Mouse (Mus musculus) embryonic facial prominence, embryonic 13.5 days (tissue): ENCODE data around the gene Lsmem1. TPM values are rescaled to one million over a fixed set of nuclear protein-coding genes. Genes with fewer than 3 reads are reported as not detected.

Source experiments
- ATAC-seq: fragments of 200-750 bp; cut with Nextera tagmentation; 2 replicates; pipeline ENCODE4 v1.8.0; 2017; ENCODE audit warnings: low read depth; ENCODE audit not compliant: insufficient number of reproducible peaks, insufficient read depth, low FRiP score, low TSS enrichment
- H3K27ac ChIP-seq: fragments of 300-500 bp; sonication (generic); 2 replicates; pipeline ENCODE4 v1.5.1; 2015; ENCODE audit warnings: moderate library complexity, mild to moderate bottlenecking, inconsistent platforms
- H3K27me3 ChIP-seq: fragments of 300-500 bp; sonication (generic); 2 replicates; pipeline ENCODE4 v1.6.1; 2015; ENCODE audit warnings: mild to moderate bottlenecking, inconsistent platforms
- H3K36me3 ChIP-seq: fragments of 300-500 bp; sonication (generic); 2 replicates; pipeline ENCODE4 v1.6.1; 2015; ENCODE audit warnings: mild to moderate bottlenecking, inconsistent platforms
- H3K4me1 ChIP-seq: fragments of 300-500 bp; sonication (generic); 2 replicates; pipeline ENCODE4 v1.6.1; 2015; ENCODE audit warnings: inconsistent platforms
- H3K4me2 ChIP-seq: fragments of 300-500 bp; sonication (generic); 2 replicates; pipeline ENCODE4 v1.6.1; 2015; ENCODE audit warnings: moderate library complexity, mild to moderate bottlenecking, inconsistent platforms
- H3K4me3 ChIP-seq: fragments of 300-500 bp; sonication (generic); 2 replicates; pipeline ENCODE4 v1.5.1; 2015; ENCODE audit warnings: mild to moderate bottlenecking, inconsistent platforms
- H3K9ac ChIP-seq: fragments of 300-500 bp; sonication (generic); 2 replicates; pipeline ENCODE4 v1.6.1; 2015; ENCODE audit warnings: mild to moderate bottlenecking, inconsistent platforms
- H3K9me3 ChIP-seq: fragments of 300-500 bp; sonication (generic); 2 replicates; pipeline ENCODE4 v1.6.1; 2016; ENCODE audit warnings: inconsistent platforms
- WGBS: fragments of 180-500 bp; shearing (Covaris S2); methylation state at CpG from one replicate; pipeline ENCODE4 v1.1.7; 2015; ENCODE audit warnings: mixed read lengths; 5-methylcytosine and 5-hydroxymethylcytosine counted together
- polyA plus RNA-seq: library from polyadenylated mRNA; unstranded; fragments of >200 nt; fragmentation: Nextera tagmentation; extraction: Ambion mirVana; gene quantifications from 2 replicates; pipeline ENCODE4 v1.2.1, GENCODE M21; 2015

Gene Lsmem1
- polyA plus RNA-seq, 1 experiment from 2014 or later: not detected

DNA sequence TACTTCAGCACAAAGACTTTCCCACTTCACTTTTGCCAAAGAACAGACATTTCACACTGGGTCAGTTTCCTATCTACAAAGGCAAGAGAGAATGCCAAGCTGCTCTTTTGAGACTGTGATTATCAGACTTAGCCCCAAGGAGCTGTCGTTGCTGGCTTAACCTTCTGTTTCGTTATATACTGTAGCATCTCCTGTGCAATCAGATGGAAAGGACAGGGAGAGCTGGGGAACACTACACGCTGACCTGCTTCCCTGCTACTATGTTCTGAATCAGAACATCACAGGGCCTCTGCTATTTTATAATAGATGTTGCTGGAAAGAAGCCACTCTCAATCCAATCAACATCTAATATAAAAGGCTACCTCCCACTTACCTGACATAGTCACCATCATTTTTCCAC is 9.8 kb upstream of the Lsmem1 start:
- H3K36me3 ChIP-seq: peaks cover 80% of the 10 kb centered on the region
- 83% methylated on average over 3 of the region's 3 CpGs for WGBS
- no peak for ATAC-seq

DNA sequence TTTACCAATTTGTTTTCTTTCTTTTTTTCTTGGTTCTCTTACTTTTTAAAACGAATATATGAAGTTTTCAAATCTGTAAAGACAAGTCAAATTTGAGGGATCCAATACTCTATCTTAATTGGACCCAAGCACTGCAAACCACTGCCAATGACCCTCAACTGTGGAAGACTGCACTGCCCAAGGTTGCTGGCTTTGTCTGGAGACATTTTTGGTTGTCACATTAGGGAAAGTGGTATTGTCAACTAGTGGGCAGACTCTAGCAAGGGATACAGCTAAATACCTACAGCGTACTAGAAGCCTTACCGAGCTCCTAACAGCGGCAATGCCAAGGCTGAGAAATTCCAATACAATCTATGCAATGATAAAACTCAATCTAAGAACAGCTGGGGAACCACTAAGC is 8.6 kb upstream of the Lsmem1 start:
- H3K4me2 ChIP-seq: no peak overlapping the region
- no peaks in the 10 kb centered on the region for H3K9me3 ChIP-seq
- WGBS: 94% methylated on average over 4 of the region's 4 CpGs
- peaks cover 78% of the 10 kb centered on the region for H3K36me3 ChIP-seq
- no peak overlapping the region for H3K4me3 ChIP-seq
- no peak for ATAC-seq
- no peak overlapping the region for H3K27ac ChIP-seq
- H3K27me3 ChIP-seq: no peaks in the 10 kb centered on the region
- H3K9ac ChIP-seq: no peak overlapping the region
- H3K4me1 ChIP-seq: 0 out of 2 replicates have a peak, but pooled peaks cover 3% of the 10 kb centered on the region

More for the DNA sequence above, 9.8 kb upstream of the Lsmem1 start:
- Histone ChIP-seq H3K4me1 (0 out of 2 replicates have a peak, but pooled peaks cover 3% of the 10 kb centered on the region), H3K9me3 (no peaks in the 10 kb centered on the region), H3K27me3 (no peaks in the 10 kb centered on the region), H3K4me2 (no peak overlapping the region), H3K27ac (no peak overlapping the region), H3K9ac (no peak overlapping the region), H3K4me3 (no peak overlapping the region)

DNA sequence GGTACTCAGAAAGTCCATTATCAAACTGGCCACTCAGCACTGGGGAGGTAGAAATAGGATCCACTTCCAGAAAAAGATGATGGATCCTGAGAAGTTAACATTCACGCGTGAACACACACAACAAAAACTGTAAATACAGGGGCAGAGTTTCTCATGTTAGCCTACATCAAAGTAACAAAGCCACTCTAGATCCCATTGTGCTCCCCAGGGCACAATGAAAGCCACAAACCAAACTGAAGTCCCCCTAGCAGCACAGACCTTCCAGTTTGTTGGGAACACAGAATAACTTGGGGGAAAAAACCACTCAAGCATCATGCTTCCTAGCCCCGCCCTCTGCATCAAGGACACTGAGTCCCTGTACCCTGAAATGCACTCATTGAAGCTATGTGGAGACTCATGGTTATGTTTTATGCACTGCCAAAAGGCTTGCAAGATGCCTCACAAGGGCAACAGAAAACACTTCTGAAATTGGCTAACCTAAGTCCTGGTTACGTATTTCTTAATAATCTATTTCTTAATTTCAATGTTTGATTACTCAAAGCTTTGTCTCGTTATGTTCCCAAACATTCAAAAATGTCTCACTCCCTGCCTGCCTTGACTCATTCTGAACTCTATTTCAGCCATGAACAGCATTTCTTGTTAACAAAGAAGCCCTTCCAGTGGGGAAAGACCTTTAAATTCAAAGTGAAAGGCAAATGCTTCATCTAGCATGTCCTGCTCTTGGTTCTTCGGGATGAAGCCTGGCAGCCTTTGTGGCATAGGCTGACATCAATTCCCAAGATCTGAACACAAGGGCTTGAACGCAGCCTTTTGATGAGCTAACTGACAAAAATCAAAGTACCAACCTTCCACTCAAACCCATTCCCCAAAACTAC is 3.1 kb upstream of the Lsmem1 start:
- no peak for ATAC-seq
- no peaks in the 10 kb centered on the region for H3K27me3 ChIP-seq
- no peak overlapping the region for H3K9ac ChIP-seq
- no peak overlapping the region for H3K4me3 ChIP-seq
- no peaks in the 10 kb centered on the region for H3K9me3 ChIP-seq
- WGBS: 90% methylated on average over 7 of the region's 7 CpGs
- no peak overlapping the region for H3K4me2 ChIP-seq
- H3K27ac ChIP-seq: no peak overlapping the region
- H3K36me3 ChIP-seq: peaks cover 56% of the 10 kb centered on the region
- H3K4me1 ChIP-seq: no peaks in the 10 kb centered on the region

- Histone ChIP-seq H3K4me1 (no peaks in the 10 kb centered on the region), H3K9ac (no peak overlapping the region), H3K4me3 (no peak overlapping the region), H3K27ac (no peak overlapping the region), H3K36me3 (peaks cover 40% of the 10 kb centered on the region), H3K9me3 (no peaks in the 10 kb centered on the region), H3K27me3 (no peaks in the 10 kb centered on the region), H3K4me2 (no peak overlapping the region)
- ATAC-seq: no peak
- WGBS: 92% methylated on average over 6 of the region's 6 CpGs
Measured at GRCm38 (mm10) chr12:40200484-40201235, 1.4 kb upstream of the Lsmem1 start.

DNA sequence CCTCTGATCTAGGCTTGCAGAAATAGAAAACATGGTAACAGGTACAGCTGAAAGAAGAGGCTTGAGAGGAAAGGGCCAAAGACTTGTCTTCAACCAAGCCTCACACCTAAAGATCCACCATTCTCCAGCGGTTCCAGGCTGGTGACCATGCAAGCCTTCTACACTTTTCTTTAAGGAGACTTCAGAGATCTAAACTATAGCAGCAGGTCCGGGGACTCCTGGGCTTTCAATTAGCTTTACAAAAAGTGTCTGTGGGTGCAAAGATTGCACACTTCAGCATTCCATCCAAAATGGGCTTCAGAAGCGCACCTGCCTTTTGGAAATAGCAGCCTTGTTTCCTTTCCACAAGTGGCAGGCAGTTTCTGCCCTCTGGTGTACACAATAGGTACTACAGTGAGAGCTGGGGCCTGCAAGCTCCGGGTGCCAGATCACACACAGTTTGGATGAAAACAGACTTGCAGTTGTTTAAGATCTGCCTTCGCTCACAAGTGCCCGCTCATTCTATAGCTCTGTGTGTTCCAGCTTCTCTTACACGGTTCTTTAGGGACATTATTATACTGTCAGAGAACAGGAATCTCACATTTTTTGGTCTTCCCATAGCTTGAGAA is 609 bp upstream of the Lsmem1 start:
- 48% methylated on average over 7 of the region's 7 CpGs for WGBS
- no peaks in the 10 kb centered on the region for H3K9me3 ChIP-seq
- ATAC-seq: no peak

DNA sequence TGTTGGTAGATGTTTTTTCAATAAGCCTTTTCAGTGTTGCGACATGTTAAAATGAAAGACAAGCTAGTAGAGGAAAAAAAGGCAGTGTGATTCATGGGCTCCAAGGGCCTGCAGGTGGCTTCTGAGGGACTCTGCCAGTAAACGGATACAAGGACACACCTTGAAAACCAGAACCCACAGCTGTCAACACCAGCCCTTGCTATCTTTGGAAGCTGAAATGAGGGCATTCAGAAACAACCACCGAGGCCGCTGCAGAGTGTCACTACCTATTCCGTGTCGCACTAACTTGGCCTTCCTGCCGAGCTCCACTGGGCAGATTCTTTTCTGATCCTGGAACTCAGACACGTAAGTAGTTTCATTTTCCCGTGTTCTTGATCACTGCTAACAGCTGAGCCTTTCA is 863 bp downstream of the Lsmem1 start:
- Histone ChIP-seq H3K4me3 (no peak overlapping the region), H3K4me1 (no peaks in the 10 kb centered on the region), H3K9me3 (no peaks in the 10 kb centered on the region), H3K27me3 (no peaks in the 10 kb centered on the region), H3K9ac (no peak overlapping the region), H3K4me2 (no peak overlapping the region), H3K36me3 (peaks cover 17% of the 10 kb centered on the region), H3K27ac (no peak overlapping the region)
- no peak for ATAC-seq
- 85% methylated on average over 9 of the region's 9 CpGs for WGBS

More for the DNA sequence above, 609 bp upstream of the Lsmem1 start:
- H3K4me2 ChIP-seq: no peak overlapping the region
- no peak overlapping the region for H3K27ac ChIP-seq
- H3K9ac ChIP-seq: no peak overlapping the region
- H3K36me3 ChIP-seq: peaks cover 32% of the 10 kb centered on the region
- H3K4me3 ChIP-seq: no peak overlapping the region
- no peaks in the 10 kb centered on the region for H3K27me3 ChIP-seq
- no peaks in the 10 kb centered on the region for H3K4me1 ChIP-seq

DNA sequence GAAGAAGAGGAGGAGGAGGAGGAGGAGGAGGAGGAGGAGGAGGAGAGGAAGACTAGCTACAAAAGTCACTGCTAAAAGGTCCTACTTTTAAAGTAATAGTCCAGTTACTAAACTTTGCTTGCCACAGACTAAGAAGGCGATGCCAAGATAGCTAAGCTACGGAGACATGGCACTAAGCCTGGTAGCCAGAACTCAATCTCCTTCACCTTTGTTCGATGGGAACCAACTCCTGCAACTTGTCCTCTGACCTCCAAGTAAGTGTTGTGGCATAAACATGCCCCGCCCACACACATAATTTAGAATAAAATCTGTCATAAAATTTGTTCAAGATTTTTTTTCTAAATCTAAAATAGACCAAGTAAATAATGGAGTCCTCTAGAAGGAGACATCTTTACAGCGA is 1.3 kb downstream of the Lsmem1 start:
- H3K27me3 ChIP-seq: no peaks in the 10 kb centered on the region
- no peaks in the 10 kb centered on the region for H3K4me1 ChIP-seq
- no peak overlapping the region for H3K4me3 ChIP-seq
- H3K9me3 ChIP-seq: no peaks in the 10 kb centered on the region
- no peak overlapping the region for H3K9ac ChIP-seq
- no peak for ATAC-seq
- WGBS: 88% methylated on average over 5 of the region's 5 CpGs
- peaks cover 15% of the 10 kb centered on the region for H3K36me3 ChIP-seq
- no peak overlapping the region for H3K27ac ChIP-seq
- no peak overlapping the region for H3K4me2 ChIP-seq

GRCm38 (mm10) chr12:40197511-40197910 is 1.8 kb downstream of the Lsmem1 start:
- Histone ChIP-seq H3K27ac (no peak overlapping the region), H3K4me2 (no peak overlapping the region), H3K9ac (no peak overlapping the region), H3K4me3 (no peak overlapping the region), H3K27me3 (no peaks in the 10 kb centered on the region), H3K36me3 (peaks cover 10% of the 10 kb centered on the region), H3K9me3 (no peaks in the 10 kb centered on the region), H3K4me1 (no peaks in the 10 kb centered on the region)
- no peak for ATAC-seq

- no peak overlapping the region for H3K4me3 ChIP-seq
- no peak overlapping the region for H3K9ac ChIP-seq
- no peak overlapping the region for H3K4me2 ChIP-seq
- no peaks in the 10 kb centered on the region for H3K27me3 ChIP-seq
- no peak for ATAC-seq
- no peak overlapping the region for H3K27ac ChIP-seq
- H3K36me3 ChIP-seq: no peaks in the 10 kb centered on the region
- 85% methylated on average over 3 of the region's 3 CpGs for WGBS
- H3K4me1 ChIP-seq: no peaks in the 10 kb centered on the region
- peaks cover 3% of the 10 kb centered on the region for H3K9me3 ChIP-seq
Measured at GRCm38 (mm10) chr12:40185474-40185873, 13.8 kb downstream of the Lsmem1 start.

DNA sequence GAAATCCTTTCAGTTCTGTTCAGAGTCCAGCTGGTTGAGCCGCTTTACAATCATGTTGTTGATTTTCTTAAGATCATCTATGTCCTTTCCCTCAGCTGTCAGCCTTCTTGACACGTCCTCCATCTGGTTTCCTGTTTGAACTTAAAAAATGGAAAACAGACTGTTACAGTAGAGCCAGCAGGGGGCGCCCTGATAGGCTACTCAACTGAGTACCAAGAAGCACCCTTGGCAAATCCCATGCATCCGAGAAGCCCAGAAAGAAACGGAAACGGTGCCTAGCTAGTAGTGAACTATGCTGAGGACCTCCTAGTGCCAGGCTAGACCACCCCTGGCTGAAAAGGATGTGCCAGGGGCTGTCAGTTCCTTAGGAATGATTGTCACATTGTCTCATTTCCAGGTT is 22.2 kb downstream of the Lsmem1 start:
- H3K4me3 ChIP-seq: no peak overlapping the region
- H3K4me1 ChIP-seq: no peaks in the 10 kb centered on the region
- 63% methylated on average over 6 of the region's 6 CpGs for WGBS
- no peak for ATAC-seq
- H3K27me3 ChIP-seq: no peaks in the 10 kb centered on the region
- H3K9me3 ChIP-seq: peaks cover 3% of the 10 kb centered on the region
- H3K27ac ChIP-seq: no peak overlapping the region
- H3K36me3 ChIP-seq: no peaks in the 10 kb centered on the region
- H3K9ac ChIP-seq: no peak overlapping the region
- no peak overlapping the region for H3K4me2 ChIP-seq

DNA sequence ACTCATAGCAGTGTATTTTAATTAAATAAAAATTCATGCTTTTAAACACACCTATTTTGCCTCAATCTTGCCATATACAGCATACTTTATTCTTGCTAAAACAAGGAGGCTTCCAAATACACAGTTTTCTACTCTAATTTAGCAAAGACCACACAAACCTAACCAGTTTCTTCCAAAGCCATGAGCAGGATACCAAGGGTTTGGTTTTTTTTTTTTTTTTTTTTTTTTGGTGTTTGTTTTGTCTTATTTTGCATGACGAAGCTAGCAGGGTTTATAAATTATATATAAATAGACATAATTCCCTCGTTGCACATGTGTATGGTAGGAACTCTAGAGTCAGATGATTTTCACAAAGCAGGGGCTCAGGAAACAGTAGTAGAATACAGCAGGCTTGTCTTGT is 23.1 kb downstream of the Lsmem1 start:
- H3K27ac ChIP-seq: no peak overlapping the region
- no peaks in the 10 kb centered on the region for H3K36me3 ChIP-seq
- no peak for ATAC-seq
- no peak overlapping the region for H3K4me2 ChIP-seq
- H3K9me3 ChIP-seq: peaks cover 2% of the 10 kb centered on the region
- no peak overlapping the region for H3K4me3 ChIP-seq
- no peaks in the 10 kb centered on the region for H3K4me1 ChIP-seq
- no peak overlapping the region for H3K9ac ChIP-seq
- no peaks in the 10 kb centered on the region for H3K27me3 ChIP-seq
- WGBS: 80% methylated on average over 2 of the region's 2 CpGs
